Mouse (Mus musculus) gastrocnemius, adult 8-10 months (tissue): Measurements from ENCODE around the gene Gfpt2. TPM values are rescaled to one million over a fixed set of nuclear protein-coding genes. Genes with fewer than 3 reads are reported as not detected.
"Not testable (repeated sequence)": the region's sequence is repeated elsewhere in the genome, so short reads cannot be mapped to it uniquely, and the experiment has no call there.

Experiments used
- DNase-seq, 2 experiments: peaks; one replicate each; pipeline ENCODE4 v3.0.0; 2022; ENCODE audit warnings: low spot score in 2 of 2
- total RNA-seq, 4 experiments: library from RNA; stranded (reverse); gene quantifications; 2 replicates each; pipeline ENCODE4 v1.2.4; 2022

Gene Gfpt2
- total RNA-seq, 4 experiments from 2014 or later, result 3.0 to 6.9 (median 5.8) TPM

DNA sequence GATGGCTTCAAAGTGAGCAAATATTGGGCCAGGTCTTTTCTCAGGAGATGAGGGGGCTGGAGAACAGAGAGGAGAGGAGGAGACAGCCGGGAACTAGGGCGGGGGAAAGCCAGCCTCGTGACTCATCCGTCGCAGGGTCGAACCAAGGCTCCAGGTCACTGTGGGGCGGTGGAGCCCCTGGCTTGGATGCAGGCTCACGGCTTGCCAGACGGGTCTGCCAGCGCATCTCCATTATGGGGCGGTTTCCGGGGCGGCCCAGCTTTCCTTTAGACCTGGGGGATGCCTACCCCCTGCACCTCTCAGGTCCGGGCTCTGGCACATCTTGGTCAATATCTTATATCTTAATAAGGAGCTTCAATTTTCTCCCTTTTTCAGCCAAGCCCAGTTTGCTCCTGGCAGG lies 847 bp upstream of the Gfpt2 start:
- peak; percentile 43 to 57 for DNase-seq

- peak; percentile 6 to 40 for DNase-seq
These were observed 565 bp downstream of the Gfpt2 start for GRCm38 (mm10) chr11:49794342-49795144.

DNA sequence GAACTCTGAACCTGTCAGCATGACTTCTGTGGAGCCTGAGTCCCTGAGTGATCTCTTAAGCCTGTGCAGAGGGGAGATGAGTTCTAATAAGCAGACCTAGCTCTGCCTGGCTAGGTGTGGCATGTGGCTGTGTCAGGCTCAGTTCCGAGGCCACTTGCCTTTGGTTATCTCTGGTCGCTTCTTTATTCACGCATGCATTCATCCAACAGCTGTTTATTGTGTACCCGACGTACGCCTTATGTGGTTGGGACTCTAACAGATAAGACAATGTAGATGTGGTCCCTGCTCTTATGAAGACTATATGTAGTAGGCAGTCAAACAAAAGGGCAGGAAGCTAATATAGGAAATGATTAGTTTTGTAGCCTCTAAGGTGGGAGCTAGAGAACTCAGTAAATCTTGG lies 5.0 kb downstream of the Gfpt2 start:
- no peak for DNase-seq

DNA sequence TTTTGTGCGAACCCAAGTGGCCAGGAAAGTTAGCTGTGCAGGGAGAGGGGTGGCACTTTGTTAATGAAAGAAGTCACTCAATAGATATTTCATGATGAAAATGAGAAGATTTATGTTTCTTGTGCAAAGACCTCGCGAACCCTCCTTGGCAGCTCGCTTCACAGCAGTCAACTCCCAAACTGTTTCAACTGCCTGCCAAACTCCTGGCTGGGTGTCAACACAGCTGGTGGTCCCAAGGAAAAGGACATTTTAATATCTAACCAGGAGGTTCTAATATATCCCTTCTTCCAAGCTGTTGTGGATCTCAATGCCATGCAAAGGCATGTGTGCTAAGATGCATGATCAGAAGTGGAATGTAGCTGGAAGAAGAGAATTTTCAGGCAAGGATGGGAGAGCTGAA lies 7.5 kb downstream of the Gfpt2 start:
- DNase-seq, result no peak

DNA sequence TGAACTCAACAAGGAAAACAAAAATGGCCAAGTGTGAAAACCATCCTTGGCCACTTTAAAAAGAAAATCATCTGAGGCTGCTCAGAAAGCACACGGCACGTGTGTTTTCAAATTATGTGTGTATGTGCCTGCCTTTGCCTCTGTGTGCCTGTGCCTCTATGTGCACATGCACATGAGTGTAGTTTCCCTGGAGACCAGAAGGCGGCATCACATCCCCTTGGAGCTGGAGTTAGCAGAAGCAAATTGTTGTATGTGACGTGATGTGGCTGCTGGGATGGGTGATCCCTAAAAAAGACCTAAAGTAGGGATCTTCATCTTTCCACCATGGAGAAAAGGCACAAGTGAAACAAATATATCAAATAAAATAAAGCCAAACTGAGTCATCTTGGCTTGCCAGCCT lies 9.8 kb downstream of the Gfpt2 start:
- no peak for DNase-seq

DNA sequence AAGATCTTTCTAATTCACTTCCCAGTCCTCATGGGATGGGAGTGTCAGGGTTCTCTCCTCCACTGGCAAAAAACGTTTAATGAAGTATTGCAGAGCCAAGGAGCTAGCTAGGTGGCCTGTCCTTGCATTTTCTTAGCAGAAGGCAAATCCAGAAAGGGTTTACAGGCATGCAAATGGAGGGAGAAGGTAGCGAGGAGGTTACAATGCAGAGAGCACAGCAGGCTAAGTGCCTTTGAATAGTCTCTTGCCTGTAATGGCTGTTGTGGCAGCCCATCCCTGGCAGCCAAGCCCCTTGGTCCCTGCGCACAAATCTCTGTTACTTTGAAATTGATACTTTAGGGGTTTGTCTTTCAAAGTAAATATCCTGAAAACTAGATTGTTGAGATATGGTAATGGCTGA lies 12.2 kb downstream of the Gfpt2 start:
- no peak for DNase-seq

GRCm38 (mm10) chr11:49808946-49809345 lies 15.0 kb downstream of the Gfpt2 start:
- DNase-seq, result no peak

DNA sequence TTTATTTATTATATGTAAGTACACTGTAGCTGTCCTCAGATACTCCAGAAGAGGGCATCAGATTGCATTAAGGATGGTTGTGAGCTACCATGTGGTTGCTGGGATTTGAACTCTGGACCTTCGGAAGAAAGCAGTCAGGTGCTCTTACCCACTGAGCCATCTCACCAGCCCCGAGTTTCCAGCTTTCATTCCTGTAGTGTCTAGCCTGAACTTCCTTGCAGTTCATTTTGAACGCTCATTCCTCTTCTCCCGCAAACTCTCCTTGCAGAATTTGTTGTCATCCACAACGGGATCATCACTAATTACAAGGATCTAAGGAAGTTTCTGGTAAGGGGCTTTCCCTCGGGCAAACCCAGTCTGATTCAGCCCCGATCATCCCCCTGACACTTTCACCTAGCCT lies 16.7 kb downstream of the Gfpt2 start:
- DNase-seq, result not testable (repeated sequence)

DNA sequence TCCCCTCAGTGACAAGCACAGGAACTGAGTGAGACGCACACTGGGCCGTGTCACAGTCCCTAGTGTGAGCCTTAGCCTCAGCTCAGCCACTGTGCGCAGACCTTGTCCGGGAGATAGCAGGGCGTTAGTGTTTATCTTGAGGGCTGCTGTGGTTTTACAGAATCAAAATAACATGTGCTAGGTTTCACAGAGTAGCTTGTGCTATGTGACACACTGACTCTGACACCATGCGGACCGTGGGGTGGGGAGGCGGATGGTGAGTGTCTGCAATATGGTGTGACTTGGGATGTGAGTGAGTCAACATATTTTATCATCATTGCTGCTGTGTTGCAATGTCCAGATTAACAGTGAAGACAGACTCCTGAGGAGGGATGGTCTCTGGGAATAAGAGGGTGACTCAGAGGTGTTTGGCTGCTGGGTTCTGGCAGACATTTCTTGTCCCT lies 17.1 kb downstream of the Gfpt2 start:
- peak; percentile 15 to 31 for DNase-seq

DNA sequence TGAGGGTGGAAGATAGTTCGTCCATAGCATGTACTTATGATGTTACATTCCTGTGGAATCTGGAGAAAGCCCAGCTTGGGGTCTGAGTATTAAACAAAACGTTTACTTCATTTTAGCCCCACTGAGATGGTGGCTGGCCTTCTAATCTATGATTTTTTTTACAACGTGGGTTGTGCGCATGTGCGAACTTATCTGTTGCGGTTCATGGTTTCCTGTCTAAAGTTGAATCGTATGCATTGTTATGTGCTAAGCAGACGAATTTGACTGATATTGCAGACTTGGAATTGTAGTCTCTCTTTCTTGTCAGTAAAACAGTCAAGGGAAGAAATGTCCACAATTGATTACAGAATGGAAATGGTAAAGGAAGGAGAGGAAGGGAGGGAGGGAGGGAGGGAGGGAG lies 17.9 kb downstream of the Gfpt2 start:
- DNase-seq, result no peak

DNA sequence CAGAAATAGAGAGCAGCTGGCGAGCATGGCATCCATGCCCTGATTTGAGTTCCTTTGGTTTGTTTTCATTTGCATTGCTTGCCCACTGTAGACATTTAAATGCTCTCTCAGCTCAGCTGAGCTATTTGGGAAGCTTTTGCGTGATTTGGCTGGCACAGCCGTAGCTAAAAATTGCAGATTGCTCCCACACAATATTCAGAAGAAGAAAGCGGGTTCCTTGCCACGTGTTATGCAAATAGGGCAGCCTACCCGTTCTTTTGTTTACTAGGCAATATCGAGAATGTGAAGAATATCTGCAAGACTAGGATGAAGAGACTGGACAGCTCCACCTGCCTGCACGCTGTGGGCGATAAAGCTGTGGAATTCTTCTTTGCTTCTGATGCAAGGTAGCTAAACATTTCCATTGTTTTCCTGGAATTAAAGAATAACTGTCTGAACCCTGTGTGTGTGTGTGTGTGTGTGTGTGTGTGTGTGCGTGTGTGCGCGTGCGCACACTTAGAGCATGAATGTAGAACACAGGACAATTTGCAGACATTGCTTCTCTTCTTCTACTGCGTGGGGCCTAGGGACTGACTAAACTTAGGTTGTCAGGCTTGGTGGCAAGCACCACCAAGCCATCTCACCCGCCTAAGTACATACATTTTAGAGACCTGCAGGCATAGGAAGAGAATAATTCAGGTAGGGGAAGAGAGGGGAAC lies 25.0 kb downstream of the Gfpt2 start:
- no peak for DNase-seq

DNA sequence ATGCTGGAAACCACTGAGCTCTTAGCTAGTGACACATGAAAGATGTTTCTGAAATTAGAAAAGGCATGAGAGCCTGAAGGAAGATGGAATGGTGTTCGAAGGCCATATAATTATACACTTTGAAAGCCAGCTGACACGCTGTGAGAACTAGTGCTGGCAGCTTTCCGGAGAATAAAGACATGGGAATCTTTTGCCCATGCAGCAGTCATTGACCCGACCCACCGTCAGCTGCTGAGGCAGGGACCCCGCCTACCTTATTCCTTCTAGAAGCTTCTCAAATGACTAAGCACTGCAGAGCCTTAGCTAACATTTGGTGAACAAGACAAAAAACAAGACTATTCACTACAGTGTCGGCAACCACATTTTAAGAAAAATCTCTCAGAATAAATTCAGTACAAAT lies 25.7 kb downstream of the Gfpt2 start:
- no peak for DNase-seq

- DNase-seq, result no peak
These were observed 26.9 kb downstream of the Gfpt2 start for GRCm38 (mm10) chr11:49820928-49821327.

GRCm38 (mm10) chr11:49821546-49821945 lies 27.6 kb downstream of the Gfpt2 start:
- DNase-seq, result no peak

DNA sequence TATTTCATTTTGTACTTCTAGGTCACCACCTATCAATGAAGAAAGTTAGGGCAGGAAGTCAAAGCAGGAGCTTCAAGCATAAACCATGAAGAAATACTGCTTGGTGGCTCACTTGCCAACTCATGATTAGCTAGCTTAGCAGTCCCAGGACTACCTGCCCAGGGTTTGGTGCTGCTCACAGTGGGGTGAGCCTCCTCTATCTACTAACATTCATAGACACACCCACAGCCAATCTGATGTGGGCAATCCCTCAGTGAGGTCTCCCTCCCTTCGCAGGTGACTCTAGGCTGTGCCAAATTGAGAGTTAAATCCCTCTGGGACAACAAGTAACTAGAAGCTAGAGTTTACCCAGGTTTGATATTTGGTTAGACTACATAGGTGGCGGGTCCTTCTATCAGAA lies 28.4 kb downstream of the Gfpt2 start:
- DNase-seq, result no peak

- peak; percentile 51 to 56 for DNase-seq
These were observed 30.9 kb downstream of the Gfpt2 start for GRCm38 (mm10) chr11:49824896-49825295.

DNA sequence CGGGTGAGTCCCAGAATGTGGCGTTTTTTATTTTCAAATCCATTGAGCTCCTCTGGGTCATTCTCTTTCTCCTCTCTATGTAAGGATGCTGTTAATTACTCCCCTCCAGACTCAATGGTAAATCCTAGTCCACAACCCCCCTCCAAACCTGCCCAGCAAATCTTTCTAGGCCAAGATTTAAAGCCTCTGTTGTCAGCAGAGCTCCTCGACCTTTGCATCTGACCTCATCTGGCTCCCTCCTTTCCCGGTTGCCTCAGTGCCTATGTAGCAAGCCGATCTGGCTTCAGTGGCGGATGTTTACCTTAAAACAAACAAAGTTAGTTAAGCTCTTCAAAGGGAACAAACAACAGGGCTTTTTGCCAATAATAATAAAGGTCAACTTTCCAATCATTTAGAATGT lies 33.3 kb downstream of the Gfpt2 start:
- DNase-seq, result no peak

DNA sequence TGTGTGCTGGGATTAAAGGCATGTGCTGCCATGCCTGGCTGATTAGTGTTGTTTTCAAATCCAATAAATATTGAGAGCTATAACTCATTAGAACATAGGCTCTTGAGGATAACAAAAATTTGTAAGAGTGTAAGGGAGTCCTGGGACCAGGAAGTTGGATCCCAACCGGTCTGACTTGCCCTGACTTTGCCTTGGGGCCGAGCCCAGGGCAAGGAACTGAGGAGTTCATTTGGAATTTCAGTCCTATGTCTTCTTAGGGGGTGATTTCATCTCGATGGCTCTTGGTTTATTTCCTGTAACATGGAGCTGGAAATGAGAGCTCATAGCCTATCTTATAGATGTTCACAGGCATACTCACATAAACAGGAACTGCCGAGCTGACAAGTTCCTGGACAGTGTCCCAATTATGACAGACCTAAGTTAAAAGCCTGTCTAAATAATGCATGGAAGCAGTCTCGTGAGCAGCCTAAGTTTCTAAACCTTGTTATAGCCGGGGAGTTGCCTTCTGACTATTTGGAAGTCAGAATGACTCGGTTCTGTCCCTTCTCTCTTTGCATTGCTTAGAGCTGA lies 35.3 kb downstream of the Gfpt2 start:
- DNase-seq, result no peak

DNA sequence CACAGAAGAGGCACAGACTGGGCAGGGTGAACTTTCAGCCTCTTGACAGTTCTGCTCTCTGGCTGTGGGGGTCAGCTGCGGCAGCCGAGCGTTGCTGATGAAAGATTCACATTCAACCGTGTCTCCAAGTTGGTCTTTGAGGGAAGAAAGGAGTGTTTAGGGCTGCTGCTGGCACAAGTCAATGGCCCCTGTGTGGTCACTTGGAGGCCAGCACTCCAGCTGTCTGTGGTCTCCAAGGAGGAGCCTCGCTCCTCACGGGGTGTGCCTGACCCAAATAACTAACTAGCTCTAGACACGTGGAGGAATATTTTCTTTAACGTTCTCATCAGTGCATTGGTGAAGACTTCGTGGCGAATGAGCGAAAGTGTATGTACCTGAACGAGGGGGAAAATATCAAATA lies 38.0 kb downstream of the Gfpt2 start:
- DNase-seq, result no peak

DNA sequence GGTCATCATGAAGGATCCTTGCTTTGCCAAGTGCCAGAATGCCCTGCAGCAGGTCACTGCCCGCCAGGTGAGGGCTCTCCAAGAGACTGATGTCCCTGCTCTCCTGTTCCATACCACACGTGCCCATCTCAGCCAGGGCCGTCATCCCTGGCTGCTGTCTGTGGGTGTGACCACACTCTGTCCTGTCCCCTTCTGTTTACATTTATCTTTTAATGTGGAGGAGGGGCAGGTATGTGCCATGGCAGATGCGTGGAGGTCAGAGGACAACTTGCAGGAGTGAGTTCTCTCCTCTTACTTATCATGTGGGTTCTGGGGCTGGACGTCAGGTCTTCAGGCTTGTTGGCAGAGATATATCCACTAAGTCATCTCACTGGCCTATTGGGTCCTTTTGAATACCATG lies 39.0 kb downstream of the Gfpt2 start:
- DNase-seq, result no peak

DNA sequence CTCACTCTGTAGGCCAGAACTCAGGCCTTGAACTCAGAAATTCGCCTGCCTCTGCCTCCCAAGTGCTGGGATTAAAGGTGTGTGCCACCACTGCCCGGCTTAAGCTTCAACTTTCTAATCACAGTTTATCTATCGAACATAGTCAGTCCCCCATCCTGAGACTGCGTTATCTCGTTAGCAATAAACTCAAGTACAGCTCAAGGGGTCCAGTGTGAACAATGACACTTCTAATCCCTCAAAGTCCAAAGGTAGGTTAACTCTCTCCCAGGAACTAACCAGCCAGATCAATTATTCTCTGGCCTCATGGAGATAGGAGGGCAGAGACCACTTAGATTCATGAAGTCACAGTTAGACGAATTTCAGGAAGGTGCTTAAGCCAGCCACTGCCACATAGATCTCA lies 40.3 kb downstream of the Gfpt2 start:
- no peak for DNase-seq

GRCm38 (mm10) chr11:49835257-49835956 lies 41.4 kb downstream of the Gfpt2 start:
- no peak for DNase-seq
